Mouse (Mus musculus): ENCODE results near the gene Dleu7. TPM values are rescaled to one million over a fixed set of nuclear protein-coding genes. Genes with fewer than 3 reads are reported as not detected.

Gene Dleu7
- polyA plus RNA-seq, 1 experiment from 2014 or later = 15.8 TPM

- no peak for ATAC-seq (ENCODE audit: low FRiP score)
- H3K27me3 ChIP-seq (ENCODE audit: control insufficient read depth, insufficient read depth, low read length) = no peaks in the 10 kb centered on the region
- no peak overlapping the region for H3K27ac ChIP-seq
- DNase-seq (ENCODE audit: low spot score) = no peak
- H3K36me3 ChIP-seq (replicated peaks; ENCODE audit: control insufficient read depth, insufficient read depth) = no peaks in the 10 kb centered on the region
- H3K9me3 ChIP-seq (ENCODE audit: control insufficient read depth, low read length) = no peaks in the 10 kb centered on the region
- WGBS = 68% methylated on average over 1 of the region's 1 CpGs
- H3K4me1 ChIP-seq (replicated peaks; ENCODE audit: control insufficient read depth, insufficient read depth, low read length) = 0 out of 2 replicates have a peak, but pooled peaks cover 4% of the 10 kb centered on the region
- no peak overlapping the region for H3K9ac ChIP-seq
- H3K4me2 ChIP-seq (replicated peaks) = no peak overlapping the region
- no peak overlapping the region for H3K4me3 ChIP-seq (replicated peaks; ENCODE audit: low read length)
Measured at GRCm38 (mm10) chr14:62235214-62235613, 57.6 kb downstream of the Dleu7 start.

- H3K4me1 ChIP-seq (replicated peaks; ENCODE audit: control insufficient read depth, insufficient read depth, low read length) = 0 out of 2 replicates have a peak, but pooled peaks cover 5% of the 10 kb centered on the region
- H3K4me2 ChIP-seq (replicated peaks) = no peak overlapping the region
- H3K27ac ChIP-seq = no peak overlapping the region
- no peak overlapping the region for H3K9ac ChIP-seq
- DNase-seq (ENCODE audit: low spot score) (no peak), ATAC-seq (ENCODE audit: low FRiP score) (no peak)
- no peak overlapping the region for H3K4me3 ChIP-seq (replicated peaks; ENCODE audit: low read length)
- 32% methylated on average over 3 of the region's 3 CpGs for WGBS
- no peaks in the 10 kb centered on the region for H3K9me3 ChIP-seq (ENCODE audit: control insufficient read depth, low read length)
- H3K27me3 ChIP-seq (ENCODE audit: control insufficient read depth, insufficient read depth, low read length) = no peaks in the 10 kb centered on the region
- H3K36me3 ChIP-seq (replicated peaks; ENCODE audit: control insufficient read depth, insufficient read depth) = no peaks in the 10 kb centered on the region
Measured at GRCm38 (mm10) chr14:62230968-62231367, 61.9 kb downstream of the Dleu7 start.

GRCm38 (mm10) chr14:62227101-62227500 lies 65.7 kb downstream of the Dleu7 start:
- no peaks in the 10 kb centered on the region for H3K27me3 ChIP-seq (ENCODE audit: control insufficient read depth, insufficient read depth, low read length)
- no peak overlapping the region for H3K9ac ChIP-seq
- H3K4me3 ChIP-seq (replicated peaks; ENCODE audit: low read length) = no peak overlapping the region
- ATAC-seq (ENCODE audit: low FRiP score) = peak; percentile 11; the same call in 1 of the 2 replicates
- H3K4me2 ChIP-seq (replicated peaks) = peak overlapping the region; percentile 29
- no peaks in the 10 kb centered on the region for H3K9me3 ChIP-seq (ENCODE audit: control insufficient read depth, low read length)
- 46% methylated on average over 5 of the region's 5 CpGs for WGBS
- H3K36me3 ChIP-seq (replicated peaks; ENCODE audit: control insufficient read depth, insufficient read depth) = no peaks in the 10 kb centered on the region
- DNase-seq (ENCODE audit: low spot score) = no peak
- H3K4me1 ChIP-seq (replicated peaks; ENCODE audit: control insufficient read depth, insufficient read depth, low read length) = 0 out of 2 replicates have a peak, but pooled peaks cover 5% of the 10 kb centered on the region
- peak overlapping the region; percentile 70 for H3K27ac ChIP-seq

- peak overlapping the region; percentile 29 for H3K4me2 ChIP-seq (replicated peaks)
- H3K9me3 ChIP-seq (ENCODE audit: control insufficient read depth, low read length) = no peaks in the 10 kb centered on the region
- H3K27me3 ChIP-seq (ENCODE audit: control insufficient read depth, insufficient read depth, low read length) = no peaks in the 10 kb centered on the region
- H3K36me3 ChIP-seq (replicated peaks; ENCODE audit: control insufficient read depth, insufficient read depth) = no peaks in the 10 kb centered on the region
- 36% methylated on average over 11 of the region's 11 CpGs for WGBS
- H3K9ac ChIP-seq = no peak overlapping the region
- peak; percentile 76 for ATAC-seq (ENCODE audit: low FRiP score)
- H3K4me1 ChIP-seq (replicated peaks; ENCODE audit: control insufficient read depth, insufficient read depth, low read length) = 0 out of 2 replicates have a peak, but pooled peaks cover 5% of the 10 kb centered on the region
- H3K27ac ChIP-seq = peak overlapping the region; percentile 70
- DNase-seq (ENCODE audit: low spot score) = peak; percentile 61
- no peak overlapping the region for H3K4me3 ChIP-seq (replicated peaks; ENCODE audit: low read length)
Measured at GRCm38 (mm10) chr14:62226576-62227047, 66.2 kb downstream of the Dleu7 start.

Other genes starting within 250 kb of the Dleu7 start
- 26.2 and 29.7 TPM in 2 replicates for gene Rnaseh2b, start 458 bp downstream of the Dleu7 start, polyA plus RNA-seq (2014; fragmentation: Nextera tagmentation; extraction: Ambion mirVana)
- gene Gucy1b2, start 163.2 kb upstream of the Dleu7 start, polyA plus RNA-seq (2014; fragmentation: Nextera tagmentation; extraction: Ambion mirVana) = 0.41 and 0.50 TPM in 2 replicates